Mouse (Mus musculus): ENCODE results near the gene Medag.

DNA sequence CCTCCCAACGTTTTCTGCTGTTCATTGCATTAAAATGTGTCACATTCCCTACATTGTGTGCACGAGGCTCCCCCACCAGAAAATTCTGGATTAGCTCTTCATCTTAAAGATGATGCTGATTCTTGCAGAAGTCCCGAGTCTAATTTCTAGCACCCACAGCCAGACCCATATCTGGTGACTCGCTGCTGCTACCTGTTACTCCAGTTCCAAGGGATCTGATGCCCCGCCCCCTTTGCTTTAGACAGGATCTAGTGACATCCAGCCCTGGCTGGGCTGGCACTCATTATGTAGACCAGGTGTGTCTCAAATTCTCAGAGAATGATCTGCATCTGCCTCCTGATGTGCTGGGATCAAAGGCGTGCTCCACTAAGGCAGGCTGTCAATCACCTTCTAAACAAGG lies 25.6 kb downstream of the Medag start:
- TF ChIP-seq CTCF (IDR thresholded peaks at IDR 0.05; ENCODE audit: low read depth) (no peak), EP300 (optimal IDR thresholded peaks at IDR 0.05) (no peak)

All from stomach, postnatal 0 days (tissue).